Mouse (Mus musculus): Measurements from ENCODE around the gene Map7d1. TPM values are rescaled to one million over a fixed set of nuclear protein-coding genes. Genes with fewer than 3 reads are reported as not detected.

Map7d1 gene
- polyA plus RNA-seq (2017; shearing (Covaris generic)) = 1 to 10 TPM; 6.7 to 7.4 TPM

DNA sequence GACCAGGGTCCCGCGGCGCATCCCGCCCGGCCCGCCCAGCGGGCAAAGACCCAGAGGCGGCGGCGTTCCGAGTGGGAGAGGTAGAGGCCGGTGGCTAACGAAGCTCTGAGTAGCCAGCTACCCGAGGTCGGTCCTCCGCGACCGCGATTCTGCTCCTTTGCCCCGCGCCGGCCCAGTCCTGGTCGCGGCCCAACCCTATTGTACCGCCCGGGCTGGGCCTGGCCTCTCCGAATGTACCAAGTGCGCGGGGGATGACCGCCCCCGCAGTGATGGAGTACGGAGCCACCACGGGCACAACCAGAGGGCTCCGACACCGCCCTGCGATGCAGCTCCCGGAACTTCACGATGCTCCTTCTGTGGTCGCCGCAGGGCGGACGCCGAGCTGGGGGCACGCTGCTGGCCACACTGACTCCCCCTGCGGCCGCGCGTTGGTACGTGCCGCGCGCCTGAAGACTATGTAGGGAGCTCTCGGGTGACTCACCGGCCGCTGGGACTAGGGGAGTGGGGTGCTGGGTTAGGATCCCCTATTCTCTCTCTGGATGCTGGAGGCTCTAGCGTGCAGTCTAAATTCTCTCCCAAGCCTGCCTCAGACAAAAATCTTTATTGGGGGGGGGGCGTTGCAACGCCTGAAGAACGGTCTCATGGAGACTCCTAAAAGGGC is at the start of gene Map7d1:
Gene Map7d1, minus strand, starts transcription at position 213 of the 661 bp plus-strand sequence.
- ATAC-seq = peak; percentile 70

DNA sequence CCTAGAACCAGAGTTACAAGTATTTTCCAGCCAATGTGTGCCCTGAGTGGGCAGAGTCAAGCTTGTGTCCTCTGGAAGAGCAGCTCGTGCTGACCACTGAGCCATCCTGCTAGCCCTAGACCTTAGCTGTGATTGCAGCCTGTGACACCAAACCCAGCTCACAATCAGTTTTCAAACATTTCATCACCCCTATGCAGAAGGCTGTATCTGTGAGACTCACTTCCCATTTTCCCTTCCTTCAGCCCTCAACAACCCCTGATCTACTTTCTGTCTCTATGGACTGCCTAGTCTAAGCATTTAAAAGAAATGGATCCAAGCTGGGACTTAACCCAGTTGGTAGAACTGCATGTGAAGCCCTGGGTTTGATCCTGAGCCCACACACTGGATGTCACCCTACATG is 49.3 kb upstream of the Map7d1 start:
- no peak for ATAC-seq

DNA sequence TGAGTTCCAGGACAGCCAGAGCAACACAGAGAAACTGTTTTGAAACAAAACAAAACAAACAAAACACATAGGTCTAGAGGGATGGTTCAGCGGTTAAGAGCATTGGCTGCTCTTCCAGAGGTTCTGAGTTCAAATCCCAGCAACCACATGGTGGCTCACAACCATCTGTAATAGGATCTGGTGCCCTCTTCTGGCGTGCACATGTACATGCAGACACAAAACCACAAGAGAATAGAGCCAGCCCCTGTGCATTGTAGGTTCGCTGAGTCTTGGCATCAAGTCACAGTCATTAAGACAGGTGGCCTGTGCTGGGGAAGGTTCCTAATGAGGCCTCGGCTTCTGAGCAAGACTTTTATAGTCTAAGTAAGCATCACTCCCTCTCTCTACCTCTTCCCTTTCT is 47.7 kb upstream of the Map7d1 start:
- no peak for ATAC-seq

DNA sequence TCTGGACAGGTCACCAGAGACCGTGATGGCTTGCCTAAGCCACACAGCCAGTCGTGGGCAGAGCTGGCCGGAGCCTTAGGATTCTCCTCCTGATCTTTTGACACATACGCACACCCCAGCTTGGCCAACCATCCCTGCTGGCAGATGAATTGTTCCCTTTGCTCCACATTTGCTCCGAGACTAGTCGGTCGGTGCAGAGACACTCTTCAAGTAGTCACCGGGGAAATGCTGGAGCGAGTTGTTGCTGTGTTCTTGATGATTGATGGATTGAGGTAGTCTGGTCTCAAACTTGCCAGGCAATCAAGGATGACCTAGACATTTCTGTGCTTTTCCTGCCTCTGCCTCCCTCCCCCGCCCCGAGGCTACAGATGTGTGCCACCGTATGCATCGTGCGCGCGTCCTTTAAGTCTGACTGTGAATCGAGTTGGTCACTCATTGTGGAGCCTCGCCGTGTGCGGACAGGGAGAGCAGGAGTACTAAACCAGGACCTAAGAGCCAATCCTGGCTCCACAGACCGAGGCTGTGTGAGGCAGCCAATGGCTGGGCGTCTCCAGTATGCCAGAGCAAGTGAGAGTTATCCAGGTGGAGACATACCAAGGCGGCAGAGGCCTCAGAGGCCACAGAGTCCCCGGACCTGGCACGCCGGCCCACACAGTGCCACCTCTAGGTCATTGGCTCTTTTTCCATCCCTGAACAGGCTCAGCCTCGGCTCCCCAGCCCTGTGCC is 45.6 kb upstream of the Map7d1 start:
- ATAC-seq = no peak

- peak; percentile 38 for ATAC-seq
These were observed 44.9 kb upstream of the Map7d1 start for GRCm38 (mm10) chr4:126300916-126301583.

GRCm38 (mm10) chr4:126296617-126297101 is 40.5 kb upstream of the Map7d1 start:
- peak; percentile 44 for ATAC-seq

DNA sequence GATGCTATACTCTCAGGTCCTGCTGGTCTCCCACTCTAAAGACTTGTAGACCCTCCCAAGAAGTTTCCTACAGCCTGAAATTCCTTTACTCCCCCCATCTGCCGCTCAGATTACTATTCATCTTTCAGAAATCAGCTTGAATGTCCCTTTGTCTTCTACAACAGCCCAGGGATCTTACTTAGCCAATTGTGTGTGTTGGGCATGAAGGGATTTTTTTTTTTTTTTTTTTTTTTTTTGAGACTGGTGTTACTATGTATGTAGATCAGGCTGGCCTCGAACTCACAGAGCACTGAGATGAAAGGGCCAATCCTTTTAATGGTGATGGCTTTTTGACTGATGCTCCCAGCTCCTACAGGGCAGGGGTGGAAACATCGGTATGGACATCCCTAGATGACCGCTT is 39.8 kb upstream of the Map7d1 start:
- no peak for ATAC-seq

GRCm38 (mm10) chr4:126295152-126295551 is 39.0 kb upstream of the Map7d1 start:
- no peak for ATAC-seq

DNA sequence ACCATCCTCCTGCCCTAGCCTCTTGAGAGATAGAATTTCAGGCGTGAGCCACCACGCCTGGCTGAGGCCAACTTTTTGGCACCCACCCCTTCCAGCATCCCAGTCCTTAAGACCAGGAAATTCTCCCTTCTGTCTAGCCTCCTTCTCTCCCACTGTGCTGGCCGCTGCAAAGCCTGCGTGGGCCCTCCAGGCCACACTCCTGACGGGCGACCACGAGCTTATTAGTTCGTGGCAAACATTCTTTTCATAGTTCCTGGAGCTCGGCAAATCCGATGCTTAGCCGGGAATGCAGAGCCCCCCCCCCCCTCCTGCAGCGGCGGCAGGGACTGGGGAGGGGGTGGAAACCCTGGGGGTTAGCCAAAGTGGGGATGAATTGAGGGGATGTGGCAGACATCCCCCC is 35.1 kb upstream of the Map7d1 start:
- no peak for ATAC-seq

GRCm38 (mm10) chr4:126290314-126290713 is 34.2 kb upstream of the Map7d1 start:
- ATAC-seq = no peak

- no peak for ATAC-seq
These were observed 32.0 kb upstream of the Map7d1 start for GRCm38 (mm10) chr4:126288085-126288666.

DNA sequence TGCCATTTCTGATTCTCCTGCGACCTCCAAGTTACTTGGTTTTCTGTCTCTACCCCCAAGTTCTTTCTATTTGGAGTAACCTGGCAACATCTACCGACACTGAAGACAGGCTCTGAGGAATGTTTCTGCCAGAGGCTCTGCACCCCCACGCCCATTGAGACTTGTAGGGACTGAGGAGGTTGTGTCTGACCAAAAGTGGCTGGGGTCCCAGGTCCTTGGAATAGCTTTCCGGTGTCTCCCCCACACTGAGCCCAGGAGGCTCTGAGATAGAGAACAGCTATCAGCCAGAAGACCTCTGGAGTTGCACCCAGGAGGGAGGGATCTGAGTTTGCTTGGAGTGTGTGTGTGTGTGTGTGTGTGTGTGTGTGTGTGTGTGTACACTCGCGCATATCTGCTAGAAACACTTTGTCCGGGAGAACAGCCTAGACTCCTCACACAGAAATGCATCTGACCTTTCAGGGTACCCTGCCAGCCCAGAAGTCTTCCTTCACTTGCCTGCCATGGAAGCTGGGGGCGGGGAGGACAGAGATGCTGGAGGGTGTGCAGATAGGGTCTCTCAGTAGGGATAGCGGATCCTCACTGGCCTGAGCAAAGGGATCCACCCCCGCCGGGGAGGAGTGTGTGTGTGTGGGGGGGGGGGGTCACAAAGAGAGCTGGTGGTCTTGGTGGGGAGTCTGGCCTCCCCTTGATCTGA is 31.3 kb upstream of the Map7d1 start:
- no peak for ATAC-seq

DNA sequence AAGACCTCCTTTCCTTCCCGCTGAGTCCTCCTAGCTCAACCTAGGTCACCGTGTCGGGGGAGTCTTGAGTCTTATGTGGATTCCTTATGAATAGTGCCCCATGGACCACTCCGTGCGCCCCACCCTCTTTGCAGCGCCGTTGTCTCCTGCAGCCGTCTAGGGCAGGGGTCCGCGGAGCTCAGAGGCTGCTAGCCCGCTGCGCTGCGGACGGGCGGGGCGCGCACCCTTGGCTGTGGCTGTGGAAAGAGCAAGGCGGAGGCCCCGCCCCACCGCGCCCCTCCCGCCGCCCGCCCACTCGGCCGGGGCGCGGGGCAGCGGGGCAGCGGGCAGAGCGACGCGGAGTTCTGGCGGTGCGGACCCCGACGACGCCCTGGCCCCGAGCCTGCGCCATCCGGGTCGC is 30.3 kb upstream of the Map7d1 start, which contains the start of gene Col8a2:
Gene Col8a2, plus strand, starts transcription at position 302 of the 400 bp plus-strand sequence.
- ATAC-seq = no peak

DNA sequence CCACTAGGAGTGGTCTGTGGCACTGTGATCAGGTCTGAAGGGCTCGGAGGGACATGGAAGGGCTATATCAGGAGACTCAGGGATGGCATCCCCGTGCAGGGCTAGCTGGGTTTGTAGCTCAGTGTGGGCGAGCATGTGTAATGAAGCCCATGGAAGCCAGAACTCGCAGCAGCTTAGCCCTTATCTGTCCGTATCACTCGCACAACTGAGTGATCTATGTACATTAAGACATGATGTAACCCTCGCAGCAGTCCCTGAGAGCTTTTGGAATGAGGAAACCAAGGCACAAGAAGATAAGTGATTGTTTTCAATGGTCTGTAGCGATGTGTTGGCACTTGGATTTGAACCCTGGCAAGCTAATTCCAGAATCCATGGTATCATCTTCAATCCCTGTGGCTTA is 27.4 kb upstream of the Map7d1 start:
- no peak for ATAC-seq

- ATAC-seq = no peak
These were observed 25.6 kb upstream of the Map7d1 start for GRCm38 (mm10) chr4:126281706-126282105.

GRCm38 (mm10) chr4:126278961-126279360 is 22.8 kb upstream of the Map7d1 start:
- no peak for ATAC-seq

DNA sequence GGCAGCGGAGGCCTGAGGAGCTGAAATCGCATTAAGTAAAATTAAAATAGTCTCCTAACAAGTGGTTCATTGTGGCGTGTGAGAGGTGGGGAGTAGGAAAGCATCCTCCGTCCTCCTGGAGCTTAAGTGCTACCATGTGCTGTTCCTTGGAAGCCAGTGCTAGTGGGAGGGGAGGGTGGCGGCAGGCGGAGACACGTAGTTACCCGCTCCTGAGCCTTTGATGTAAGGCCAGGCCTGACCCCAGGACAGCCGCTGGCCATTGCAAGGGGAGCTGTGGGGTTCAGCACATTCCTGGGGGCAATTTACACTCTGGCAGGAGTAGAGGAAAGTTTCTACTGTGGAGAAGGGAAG is 22.4 kb upstream of the Map7d1 start:
- ATAC-seq = no peak

DNA sequence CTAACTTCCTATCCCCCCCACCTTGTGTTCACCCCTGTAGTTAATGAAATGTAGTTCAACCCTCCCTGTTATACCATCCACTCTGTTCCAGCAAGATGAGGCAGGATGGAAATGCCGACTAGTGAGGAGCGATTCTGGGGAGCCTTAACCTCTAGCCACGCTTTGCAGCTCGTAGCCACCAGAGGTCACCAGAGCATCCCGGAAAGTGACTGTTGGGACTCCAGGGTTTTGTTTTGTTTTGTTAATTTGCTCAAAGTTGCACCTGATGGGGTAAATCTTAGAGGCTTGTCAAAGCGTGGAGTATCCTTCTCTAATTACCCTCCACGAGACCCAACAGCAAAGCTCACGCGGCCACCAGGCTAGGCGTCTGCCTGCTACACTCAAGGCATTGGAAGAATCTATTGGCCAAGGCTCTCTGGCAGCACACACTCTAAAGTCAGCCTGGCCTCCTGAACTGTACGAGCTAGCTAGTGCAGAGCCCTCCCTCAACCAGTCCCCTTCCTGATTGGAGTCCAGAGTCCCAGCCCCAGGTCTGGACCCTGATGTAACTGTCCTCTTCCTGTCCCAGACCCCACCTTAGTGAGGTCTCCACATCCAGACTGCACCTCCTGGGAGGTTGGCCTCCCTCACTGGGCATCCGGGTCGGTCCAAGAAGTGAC is 21.9 kb upstream of the Map7d1 start:
- ATAC-seq = peak; percentile 75

DNA sequence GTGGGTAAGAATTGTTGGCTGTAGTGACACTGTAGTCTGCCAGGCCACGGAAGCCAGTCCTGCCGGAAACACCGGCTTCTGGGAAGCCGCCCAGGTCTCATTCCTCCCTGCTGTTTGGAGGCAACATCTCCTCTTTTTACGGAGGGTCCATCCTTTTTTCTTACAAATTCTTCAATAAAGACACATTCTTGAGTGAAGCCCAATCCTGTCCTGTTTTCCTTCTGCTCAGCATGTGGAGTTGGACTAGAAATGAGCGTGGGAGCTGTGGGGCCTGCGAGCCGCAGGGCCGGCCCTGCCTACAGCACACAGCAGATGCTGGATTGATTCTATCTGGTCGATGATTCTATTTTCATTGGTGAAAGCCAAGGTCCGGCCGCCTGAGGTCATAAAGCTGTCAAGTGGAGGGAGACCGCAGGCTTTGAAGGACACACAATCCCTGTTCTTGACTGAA is 19.6 kb upstream of the Map7d1 start:
- ATAC-seq = no peak

- ATAC-seq = no peak
These were observed 18.9 kb upstream of the Map7d1 start for GRCm38 (mm10) chr4:126275081-126275480.

DNA sequence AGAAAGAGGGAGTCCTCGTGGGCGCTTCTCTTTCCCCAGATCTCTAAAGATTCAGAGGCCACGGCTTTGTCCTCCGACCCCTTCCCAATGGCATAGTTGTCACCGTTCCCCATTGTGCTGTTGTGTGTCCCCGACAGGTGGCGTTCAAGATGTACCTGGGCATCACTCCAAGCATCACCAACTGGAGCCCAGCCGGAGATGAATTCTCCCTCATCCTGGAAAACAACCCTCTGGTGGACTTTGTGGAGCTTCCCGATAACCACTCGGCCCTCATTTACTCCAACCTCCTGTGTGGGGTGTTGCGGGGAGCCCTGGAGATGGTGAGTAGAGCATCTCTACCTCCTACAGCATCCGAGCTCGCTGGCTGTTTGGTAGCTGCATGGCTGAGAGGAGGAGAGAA is 17.6 kb upstream of the Map7d1 start:
- ATAC-seq = no peak

DNA sequence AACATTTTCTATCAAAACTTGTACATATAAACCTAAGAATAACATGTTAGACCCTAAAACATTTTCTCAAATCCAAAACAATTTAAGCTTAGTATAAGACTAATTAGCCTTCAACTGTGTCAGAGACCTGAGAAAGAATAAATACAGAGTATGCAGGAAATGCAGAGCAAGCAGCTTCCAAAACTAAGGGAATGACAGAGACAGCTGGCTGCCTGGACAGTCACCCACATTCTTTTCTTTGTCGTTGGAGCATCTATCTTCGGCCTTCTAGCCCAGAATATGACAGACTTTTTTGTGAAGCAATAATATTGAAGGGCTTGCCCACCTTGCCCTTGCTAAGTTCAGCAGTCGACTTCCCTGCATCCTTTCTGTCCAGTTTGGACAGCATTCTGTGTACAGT is 13.1 kb upstream of the Map7d1 start:
- no peak for ATAC-seq

Data from activated CD4-positive, CD25-positive, alpha-beta regulatory T cell, adult 4 months (primary cell).